Mouse (Mus musculus) neural tube, embryonic 10.5 days (tissue): ENCODE measurements at regions not wholly inside any gene's neighbourhood (a gene's known extent, or its start where the extent isn't known, plus 50 kb on each side); places are given as distances from the start of the nearest gene placed in this dataset.
"Not testable (repeated sequence)": the region's sequence is repeated elsewhere in the genome, so short reads cannot be mapped to it uniquely, and the experiment has no call there.

Experiments used
- DNase-seq: peaks from one replicate; pipeline ENCODE4 v3.0.0-alpha.2; 2017; ENCODE audit warnings: low spot score; ENCODE audit errors: extremely low spot score

DNA sequence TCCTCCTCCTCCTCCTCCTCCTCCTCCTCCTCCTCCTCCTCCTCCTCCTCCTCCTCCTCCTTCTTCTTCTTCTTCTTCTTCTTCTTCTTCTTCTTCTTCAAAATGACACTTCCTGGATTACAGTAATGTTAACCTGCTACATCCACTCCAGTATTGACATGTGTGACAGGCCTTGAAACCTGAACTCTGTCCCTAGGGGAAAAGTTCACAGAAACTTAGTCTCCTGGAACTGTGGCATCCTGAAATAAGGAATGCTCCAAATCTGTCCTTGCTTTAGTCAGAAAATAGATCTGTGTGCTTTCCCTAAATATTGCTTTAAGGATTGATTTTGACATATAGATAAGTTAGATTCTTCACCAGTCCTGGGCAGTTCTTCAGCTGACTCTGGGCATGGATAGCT, 464.8 kb downstream of the Adam6a start:
- not testable (repeated sequence) for DNase-seq

DNA sequence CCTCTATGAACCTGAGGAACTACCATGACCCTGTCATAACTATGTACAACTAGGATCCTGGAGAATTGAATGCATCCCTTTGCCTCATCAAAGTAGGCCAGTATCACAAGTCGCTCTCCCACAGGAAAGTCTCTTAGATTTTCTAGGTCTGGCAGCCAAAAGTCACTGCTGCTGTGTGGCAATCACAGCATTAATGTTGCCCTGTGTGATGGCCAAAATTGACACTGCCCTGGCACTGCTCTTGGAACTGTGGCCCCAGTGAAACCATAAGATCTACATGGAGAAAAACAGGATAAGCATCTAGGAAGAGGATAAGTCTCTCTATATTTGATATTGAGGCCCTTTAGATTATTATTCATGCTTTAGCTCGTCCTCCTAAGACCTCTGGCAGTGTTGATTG, 465.7 kb downstream of the Adam6a start:
- no peak for DNase-seq

DNA sequence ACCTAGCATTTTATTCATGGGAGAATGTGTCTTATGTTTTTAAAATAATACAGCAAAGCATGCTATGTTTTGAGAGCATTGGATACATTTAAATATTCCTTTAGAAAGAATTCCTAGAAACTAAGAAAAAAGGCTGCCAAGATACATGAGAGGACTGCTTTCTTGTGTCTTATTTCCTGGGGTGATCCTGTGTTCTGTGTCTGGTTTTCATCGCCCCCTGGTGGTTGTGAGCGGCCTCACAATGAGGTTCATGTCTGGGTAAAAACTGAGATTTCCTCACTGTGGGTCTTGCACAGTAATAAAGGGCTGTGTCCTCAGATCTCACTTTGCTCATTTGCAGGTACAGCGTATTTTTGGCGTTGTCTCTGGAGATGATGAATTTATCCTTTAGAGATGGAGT, 469.2 kb downstream of the Adam6a start:
- DNase-seq = not testable (repeated sequence)

DNA sequence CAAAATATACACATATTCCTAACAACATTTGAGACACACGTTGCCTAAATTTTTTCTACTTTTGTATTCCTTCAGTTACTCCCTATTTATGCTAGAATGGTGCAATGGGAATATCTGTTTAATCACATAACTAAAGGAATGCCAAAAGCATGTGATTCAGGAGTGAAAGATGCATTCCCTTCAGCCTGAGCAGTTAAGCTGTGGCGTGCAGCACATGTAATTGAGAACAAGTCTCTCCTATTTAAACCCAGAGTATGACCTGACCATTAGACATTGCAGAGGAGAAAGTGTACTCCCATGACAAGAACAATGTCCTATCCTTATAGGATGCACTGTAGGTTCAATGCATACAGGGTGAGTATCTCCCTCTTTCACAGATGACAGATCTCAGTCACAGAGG, 493.3 kb downstream of the Adam6a start:
- not testable (repeated sequence) for DNase-seq

DNA sequence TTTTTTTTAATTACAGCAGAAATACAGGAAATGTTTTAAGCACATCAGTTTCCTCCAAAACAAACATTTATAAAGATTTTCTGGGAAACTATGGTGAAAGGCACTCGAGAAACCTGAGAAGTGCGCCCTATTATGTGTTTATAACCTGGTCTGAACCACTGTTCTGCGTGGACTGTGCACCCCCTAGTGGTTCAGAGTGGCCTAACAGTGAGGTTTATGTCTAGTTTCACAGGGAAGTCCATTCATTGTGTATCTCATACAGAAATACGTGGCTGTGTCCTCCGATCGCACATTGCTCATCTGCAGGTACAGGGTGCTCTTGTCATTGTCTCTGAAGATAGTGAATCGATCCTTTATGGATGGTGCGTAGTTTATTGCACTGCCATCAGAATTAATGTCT, 504.3 kb downstream of the Adam6a start:
- DNase-seq = not testable (repeated sequence)

DNA sequence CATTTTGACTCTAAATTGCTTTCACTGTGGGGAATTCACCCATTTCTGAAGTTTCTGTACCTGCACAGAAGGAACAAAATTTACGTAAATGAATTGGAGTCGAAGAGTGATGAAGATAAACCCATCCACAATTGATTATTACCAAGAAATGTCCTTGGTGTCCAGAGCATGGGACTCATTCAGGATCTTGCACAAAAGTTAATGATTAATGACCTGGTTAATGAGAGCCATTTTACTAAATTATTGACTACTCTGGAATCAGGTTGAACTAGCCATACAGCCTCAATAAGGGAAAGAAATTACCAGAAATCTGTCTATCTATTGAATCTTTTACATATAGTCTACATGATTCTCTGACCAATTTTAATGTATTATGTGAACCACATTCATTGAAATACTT, 509.6 kb downstream of the Adam6a start:
- DNase-seq = no peak

DNA sequence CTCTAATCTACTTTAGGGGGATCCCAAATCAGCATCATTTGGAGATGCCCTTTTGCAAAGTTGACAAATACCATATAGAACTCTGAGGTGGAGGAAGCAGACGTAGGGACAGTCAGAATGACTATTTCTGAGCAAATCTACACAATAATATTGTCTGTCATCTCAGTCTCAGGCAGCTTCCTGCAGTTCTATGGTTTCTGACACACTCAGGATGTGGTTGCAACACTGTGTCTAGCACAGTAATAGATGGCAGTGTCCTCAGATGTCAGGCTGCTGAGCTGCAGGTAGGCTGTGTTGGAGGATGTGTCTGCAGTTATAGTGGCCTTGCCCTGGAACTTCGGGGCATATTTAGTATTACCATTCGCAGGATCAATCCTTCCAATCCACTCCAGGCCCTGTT, 515.9 kb downstream of the Adam6a start:
- no peak for DNase-seq

DNA sequence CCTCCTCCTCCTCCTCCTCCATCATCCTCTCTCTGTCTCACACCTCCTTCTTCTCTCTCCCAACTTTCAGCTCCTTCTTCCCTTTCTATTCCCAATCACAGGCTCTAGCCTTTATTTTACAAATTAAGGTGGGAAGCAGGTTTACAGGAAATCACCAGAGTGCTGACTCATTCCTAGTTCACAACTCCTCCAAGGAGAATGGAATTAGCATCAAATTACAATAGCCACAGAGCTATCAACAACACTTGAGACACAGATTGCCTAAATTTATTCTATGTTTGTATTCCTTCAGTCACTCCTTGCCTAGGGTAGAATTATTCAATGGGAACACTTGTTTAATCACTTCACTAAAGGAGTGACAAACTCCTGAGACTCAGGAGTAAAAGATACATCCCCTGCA, 523.5 kb downstream of the Adam6a start:
- DNase-seq = no peak

DNA sequence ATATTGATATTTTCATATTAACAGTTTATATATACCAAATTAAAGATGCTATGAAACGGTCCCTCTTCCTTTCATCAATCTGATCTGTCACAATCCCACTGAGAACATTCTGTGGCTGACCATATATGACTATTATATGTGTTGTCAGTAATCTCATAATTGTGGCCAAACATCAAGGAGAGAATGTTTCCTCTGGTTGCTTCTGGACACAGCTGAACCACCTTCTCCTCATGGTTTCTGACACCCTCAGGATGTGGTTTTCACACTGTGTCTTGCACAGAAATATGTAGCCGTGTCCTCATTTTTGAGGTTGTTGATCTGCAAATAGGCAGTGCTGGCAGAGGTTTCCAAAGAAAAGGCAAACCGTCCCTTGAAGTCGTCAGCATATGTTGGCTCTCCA, 565.0 kb downstream of the Adam6a start:
- not testable (repeated sequence) for DNase-seq

DNA sequence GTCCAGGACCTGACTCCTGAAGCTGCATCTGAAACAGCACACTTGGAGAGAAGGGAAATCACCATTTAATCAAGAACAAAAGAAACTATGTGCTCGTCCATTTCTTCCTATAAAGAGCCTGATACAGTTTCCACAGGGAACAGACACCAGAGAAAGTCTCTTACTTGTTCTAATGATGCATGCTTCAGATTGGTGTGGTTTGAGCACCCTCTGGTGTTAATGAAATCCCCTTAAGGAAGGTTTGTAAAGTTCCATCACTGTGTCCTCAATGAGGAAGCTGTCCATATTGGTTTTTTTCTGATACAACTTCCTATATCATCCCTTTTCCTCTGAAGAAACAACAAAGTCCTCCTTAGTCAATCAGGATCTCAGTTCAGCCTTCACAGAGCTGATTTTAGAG, 591.2 kb downstream of the Adam6a start:
- DNase-seq = no peak

DNA sequence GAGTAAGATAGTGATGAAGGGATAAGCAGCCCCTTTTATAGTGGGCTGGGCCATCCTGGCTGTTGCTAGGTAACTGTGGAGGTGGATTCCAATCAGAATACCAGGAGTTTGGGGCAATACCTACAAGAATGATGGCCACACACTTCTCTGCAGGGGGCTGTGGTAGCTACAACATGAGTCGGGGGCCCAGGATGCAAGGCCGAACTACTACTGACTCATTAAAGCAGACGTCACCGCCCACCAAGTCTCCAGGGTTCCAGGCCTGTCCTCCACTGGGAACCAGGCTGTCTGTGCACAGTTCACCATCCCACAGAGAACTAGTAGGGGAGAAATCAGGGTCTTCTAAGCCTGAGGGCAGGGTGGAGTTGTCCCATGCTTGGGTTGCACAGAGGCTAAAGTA, 605.1 kb downstream of the Adam6a start:
- no peak for DNase-seq

DNA sequence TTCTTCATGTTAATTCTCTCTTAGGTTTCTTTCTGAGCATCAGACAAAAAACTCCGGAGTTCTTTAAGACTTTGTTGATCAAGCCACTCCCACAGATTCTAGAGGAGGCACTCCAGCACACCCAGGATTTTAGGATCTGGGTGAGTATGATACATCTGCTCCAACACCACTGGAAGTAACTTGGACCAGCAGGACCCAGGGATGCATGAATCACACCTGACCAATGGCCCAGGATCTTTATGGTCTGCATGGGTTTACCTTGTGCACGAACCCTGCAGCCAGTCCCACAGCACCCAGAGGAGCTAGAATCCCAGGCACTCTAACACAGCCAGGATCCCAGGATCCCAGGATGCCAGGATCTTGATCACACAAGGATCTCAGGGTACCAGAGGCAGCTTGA, 628.6 kb downstream of the Adam6a start:
- DNase-seq = no peak

DNA sequence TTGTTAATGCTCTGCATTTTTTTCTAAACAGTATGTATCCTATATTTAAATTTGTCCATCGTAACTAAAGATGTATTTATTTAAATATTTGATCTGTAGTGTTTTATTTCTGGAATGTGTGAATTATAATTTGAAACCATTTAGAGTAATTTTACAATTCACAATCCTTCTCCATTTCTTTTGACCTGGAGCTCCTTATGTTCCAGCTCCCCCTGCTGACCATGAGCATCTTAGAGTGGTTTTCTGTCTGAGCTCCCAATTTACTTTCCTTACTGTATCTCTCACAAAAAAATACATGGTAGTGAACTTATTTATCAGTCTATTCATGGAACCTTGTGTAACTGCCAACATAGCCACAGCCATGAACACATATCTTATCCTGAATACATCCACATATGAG, 655.8 kb downstream of the Adam6a start:
- no peak for DNase-seq

DNA sequence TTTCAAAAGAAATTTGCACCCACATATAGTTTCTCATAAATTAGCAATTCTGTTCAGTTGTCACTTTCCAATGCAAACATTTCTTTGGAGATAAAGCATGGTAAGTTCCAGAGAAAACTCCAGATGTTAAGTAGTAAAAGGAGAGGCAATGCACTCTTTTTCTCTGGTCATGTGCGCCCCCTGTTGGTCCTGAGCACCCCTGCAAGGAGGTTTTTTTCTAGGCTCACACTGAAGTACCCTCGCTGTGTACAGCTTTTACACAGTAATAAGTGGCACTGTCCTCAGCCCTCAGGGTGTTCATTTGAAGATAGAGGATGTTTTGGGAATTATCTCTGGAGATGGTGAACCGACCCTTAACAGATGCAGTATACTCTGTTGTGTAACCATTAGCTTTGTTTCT, 678.8 kb downstream of the Adam6a start:
- no peak for DNase-seq
